Mouse (Mus musculus) layer of hippocampus, adult 18-20 months (tissue): ENCODE results near the gene Irak2. TPM values are rescaled to one million over a fixed set of nuclear protein-coding genes. Genes with fewer than 3 reads are reported as not detected.
A peak's percentile ranks its signal among the peaks of the same experiment; 100 is the strongest.

Source experiments
- DNase-seq, 2 experiments: peaks; one replicate each; pipeline ENCODE4 v3.0.0; 2022; ENCODE audit warnings: low spot score in 2 of 2
- long read RNA-seq: library from polyadenylated mRNA; stranded (forward); transcript quantifications from one replicate; pipeline ENCODE4 v2.0.0, GENCODE M21; 2021
- total RNA-seq, 2 experiments: library from RNA; stranded (reverse); gene quantifications; 2 replicates each; pipeline ENCODE4 v1.2.3; 2021

The Irak2 gene
- total RNA-seq = 10 to 100 TPM; 21.1 to 27.2 TPM
- long read RNA-seq, transcript Irak2-201 (13 exons, 3,196 nt) = major isoform, 10 of 13 reads
- long read RNA-seq, partial matches to known transcripts = 1 of 13 reads
- long read RNA-seq, other reads (novel, unspliced or antisense) = 1 of 13 reads

- peak; percentile 87 to 97 for DNase-seq
These were observed at the start of gene Irak2 for GRCm38 (mm10) chr6:113638302-113639040. Gene Irak2 (plus strand): TSS chr6:113638467.

GRCm38 (mm10) chr6:113592637-113593036 lies 45.6 kb upstream of the Irak2 start:
- no peak for DNase-seq

GRCm38 (mm10) chr6:113597945-113598344 lies 40.3 kb upstream of the Irak2 start:
- no peak for DNase-seq

- no peak for DNase-seq
These were observed 38.4 kb upstream of the Irak2 start for GRCm38 (mm10) chr6:113599833-113600232.

- no peak for DNase-seq
These were observed 37.6 kb upstream of the Irak2 start, which contains the start of gene Fancd2os for GRCm38 (mm10) chr6:113600543-113601139. Gene Fancd2os (minus strand): TSS chr6:113600715.

GRCm38 (mm10) chr6:113602821-113603220 lies 35.4 kb upstream of the Irak2 start:
- no peak for DNase-seq

- no peak for DNase-seq
These were observed 34.3 kb upstream of the Irak2 start for GRCm38 (mm10) chr6:113603993-113604392.

- DNase-seq = peak; percentile 86 to 94
These were observed 33.6 kb upstream of the Irak2 start, which contains the start of gene Brk1 for GRCm38 (mm10) chr6:113604432-113605223. Gene Brk1 (plus strand): TSS chr6:113604772.

GRCm38 (mm10) chr6:113605224-113605545 lies 33.1 kb upstream of the Irak2 start:
- peak in 1 of 2 experiments; percentile 45 for DNase-seq

GRCm38 (mm10) chr6:113608871-113609270 lies 29.4 kb upstream of the Irak2 start:
- no peak for DNase-seq

GRCm38 (mm10) chr6:113609293-113609692 lies 29.0 kb upstream of the Irak2 start:
- no peak for DNase-seq

GRCm38 (mm10) chr6:113612258-113612969 lies 25.9 kb upstream of the Irak2 start:
- no peak for DNase-seq

GRCm38 (mm10) chr6:113614152-113614551 lies 24.1 kb upstream of the Irak2 start:
- DNase-seq = no peak

- peak in 1 of 2 experiments; percentile 76 for DNase-seq
These were observed 23.3 kb upstream of the Irak2 start for GRCm38 (mm10) chr6:113614997-113615396.

- peak in 1 of 2 experiments; percentile 60 for DNase-seq
These were observed 22.8 kb upstream of the Irak2 start for GRCm38 (mm10) chr6:113615489-113615888.

- DNase-seq = no peak
These were observed 14.9 kb upstream of the Irak2 start for GRCm38 (mm10) chr6:113623386-113623785.

GRCm38 (mm10) chr6:113623941-113624751 lies 14.1 kb upstream of the Irak2 start, which contains the start of gene Vhl:
Gene Vhl (plus strand): TSS chr6:113623959.
- peak; percentile 80 to 87 for DNase-seq

GRCm38 (mm10) chr6:113624989-113625770 lies 13.1 kb upstream of the Irak2 start:
- DNase-seq = no peak

GRCm38 (mm10) chr6:113630322-113630721 lies 7.9 kb upstream of the Irak2 start:
- peak in 1 of 2 experiments; percentile 34 for DNase-seq
